Mouse (Mus musculus) hindbrain, postnatal 0 days (tissue): ENCODE data around the gene Tnfrsf1a. TPM values are rescaled to one million over a fixed set of nuclear protein-coding genes. Genes with fewer than 3 reads are reported as not detected.

Experiments
- ATAC-seq: fragments of 200-750 bp; cut with Nextera tagmentation; 2 replicates; pipeline ENCODE4 v1.8.0; 2017; ENCODE audit warnings: mild to moderate bottlenecking, moderate TSS enrichment, moderate library complexity
- DNase-seq: peaks from one replicate; pipeline ENCODE4 v3.0.0-alpha.2; 2015; ENCODE audit warnings: low spot score
- H3K27ac ChIP-seq: fragments of 300-500 bp; sonication (generic); 2 replicates; pipeline ENCODE4 v1.5.1; 2014; ENCODE audit warnings: mild to moderate bottlenecking
- H3K27me3 ChIP-seq: fragments of 300-500 bp; sonication (generic); 2 replicates; pipeline ENCODE4 v1.6.1; 2014; ENCODE audit warnings: low read length, mixed read lengths; ENCODE audit not compliant: insufficient read depth
- H3K36me3 ChIP-seq: fragments of 300-500 bp; sonication (generic); 2 replicates; pipeline ENCODE4 v1.6.1; 2014; ENCODE audit warnings: low read length, mixed read lengths; ENCODE audit not compliant: insufficient read depth
- H3K4me1 ChIP-seq: fragments of 300-500 bp; sonication (generic); 2 replicates; pipeline ENCODE4 v1.6.1; 2014; ENCODE audit warnings: antibody characterized with exemption, low read length, mixed read lengths; ENCODE audit not compliant: insufficient read depth
- H3K4me2 ChIP-seq: fragments of 300-500 bp; sonication (generic); 2 replicates; pipeline ENCODE4 v1.6.1; 2014; ENCODE audit warnings: low read depth, mild to moderate bottlenecking, low read length, moderate library complexity, mixed read lengths
- H3K4me3 ChIP-seq: fragments of 300-500 bp; sonication (generic); 2 replicates; pipeline ENCODE4 v1.5.1; 2014; ENCODE audit warnings: low read length
- H3K9ac ChIP-seq: fragments of 300-500 bp; sonication (generic); replicated peaks from 2 replicates; pipeline ENCODE4 v1.6.1; 2014; ENCODE audit warnings: mild to moderate bottlenecking, low read length, moderate library complexity, mixed read lengths
- H3K9me3 ChIP-seq: fragments of 300-500 bp; sonication (generic); 2 replicates; pipeline ENCODE4 v1.6.1; 2016; ENCODE audit warnings: low read length, mixed read lengths
- CTCF ChIP-seq: IDR thresholded peaks from 2 replicates; pipeline ENCODE4 v1.5.1; 2016; ENCODE audit warnings: antibody characterized with exemption, control low read depth, low read depth
- WGBS: fragments of 180-500 bp; shearing (Covaris S2); extraction: QIAGEN DNeasy Blood & Tissue Kit; methylation state at CpG from one replicate; pipeline ENCODE4 v1.1.7; 2014; 5-methylcytosine and 5-hydroxymethylcytosine counted together
- polyA plus RNA-seq: library from polyadenylated mRNA; unstranded; fragments of >200 nt; fragmentation: Nextera tagmentation; extraction: Ambion mirVana; gene quantifications from 2 replicates; pipeline ENCODE4 v1.2.1, GENCODE M21; 2015
- total RNA-seq: library from RNA; depleted of rRNA; stranded (reverse); fragments of >200 nt; gene quantifications from 2 replicates; pipeline ENCODE4 v1.2.3, GENCODE M21; 2014

Tnfrsf1a gene
- total and polyA plus RNA-seq, 2 experiments from 2014 or later, result 16.3 to 18.0 TPM

DNA sequence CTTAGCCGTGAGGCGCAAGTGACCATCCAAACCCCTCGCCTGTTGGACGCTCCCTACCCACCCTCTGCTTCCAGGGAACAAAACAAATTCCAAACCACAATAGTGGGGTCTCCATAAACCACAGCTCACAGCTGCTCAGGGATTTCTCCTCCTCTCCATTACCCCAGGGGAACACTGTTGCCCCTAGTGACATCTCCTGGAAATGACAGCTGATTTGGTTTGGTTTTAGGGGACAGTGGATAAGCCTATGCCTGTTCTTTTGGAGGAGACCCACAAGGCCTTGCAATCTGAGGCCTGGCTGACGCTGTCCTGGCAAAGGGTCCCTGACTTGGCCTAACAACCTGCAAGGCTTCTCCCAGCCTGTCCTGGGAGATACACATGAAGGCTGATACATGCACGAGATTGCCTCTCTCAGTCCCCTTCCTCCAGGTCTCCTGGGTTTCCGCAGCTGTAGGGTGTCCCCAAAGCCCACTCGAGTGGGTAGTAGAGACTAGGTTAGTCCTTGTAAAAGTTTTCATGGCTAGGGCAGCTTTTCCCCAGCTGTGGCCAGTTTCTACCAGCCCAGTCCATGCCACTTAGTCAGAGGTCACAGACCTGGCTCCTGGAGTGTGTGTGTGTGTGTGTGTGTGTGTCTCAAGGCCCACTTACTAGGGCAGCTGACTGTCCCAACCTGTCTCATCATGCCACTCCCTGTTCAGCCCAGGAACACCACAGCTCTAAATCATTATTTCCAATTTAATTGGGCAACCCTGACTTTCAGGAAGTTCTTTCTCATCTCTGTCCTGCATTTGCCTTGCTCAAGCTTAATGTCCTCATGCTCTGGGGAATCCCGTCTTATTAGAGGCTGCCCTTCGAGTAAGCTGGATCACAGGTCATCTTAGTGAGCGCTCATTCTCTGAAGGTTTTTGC is 36.2 kb downstream of the Tnfrsf1a start:
- Histone ChIP-seq H3K27me3 (peaks cover 5% of the 10 kb centered on the region; the same call in 1 of the 2 replicates), H3K36me3 (no peaks in the 10 kb centered on the region), H3K27ac (no peak overlapping the region), H3K9me3 (no peaks in the 10 kb centered on the region), H3K9ac (no peak overlapping the region), H3K4me2 (no peak overlapping the region), H3K4me3 (no peak overlapping the region), H3K4me1 (no peaks in the 10 kb centered on the region)
- ATAC-seq (no peak), DNase-seq (peak; percentile 52)
- 65% methylated on average over 11 of the region's 11 CpGs for WGBS
- peak; percentile 62 for TF ChIP-seq CTCF

GRCm38 (mm10) chr6:125386080-125386479 is 36.9 kb downstream of the Tnfrsf1a start:
- DNase-seq (no peak), ATAC-seq (no peak)

DNA sequence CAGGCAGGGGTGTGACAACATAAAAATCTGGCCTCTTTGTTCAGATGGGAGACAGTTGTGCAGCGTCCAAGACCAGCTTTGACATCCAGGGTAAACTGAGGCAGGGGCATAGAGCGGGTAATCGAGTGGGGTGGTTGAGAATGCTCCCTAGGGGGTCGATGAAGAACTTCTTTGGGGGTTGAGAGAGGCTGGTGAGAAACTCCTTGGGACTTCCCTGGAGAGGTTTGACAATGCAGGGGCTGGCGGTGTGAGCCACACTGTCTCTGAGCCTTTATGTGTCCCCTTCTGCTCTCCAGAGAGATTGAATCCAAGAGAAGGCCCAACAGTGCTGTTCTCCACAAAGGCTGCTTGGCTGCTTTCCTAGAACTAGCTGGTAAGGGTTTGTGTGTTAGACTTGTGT is 40.7 kb downstream of the Tnfrsf1a start:
- 82% methylated on average over 5 of the region's 5 CpGs for WGBS
- no peak for ATAC-seq

More at GRCm38 (mm10) chr6:125386080-125386479, 36.9 kb downstream of the Tnfrsf1a start:
- Histone ChIP-seq H3K27me3 (peaks cover 1% of the 10 kb centered on the region; the same call in 1 of the 2 replicates), H3K9ac (no peak overlapping the region), H3K4me1 (no peaks in the 10 kb centered on the region), H3K4me2 (no peak overlapping the region), H3K9me3 (no peaks in the 10 kb centered on the region), H3K27ac (no peak overlapping the region), H3K36me3 (no peaks in the 10 kb centered on the region), H3K4me3 (no peak overlapping the region)
- no peak for TF ChIP-seq CTCF
- 79% methylated on average over 6 of the region's 6 CpGs for WGBS

DNA sequence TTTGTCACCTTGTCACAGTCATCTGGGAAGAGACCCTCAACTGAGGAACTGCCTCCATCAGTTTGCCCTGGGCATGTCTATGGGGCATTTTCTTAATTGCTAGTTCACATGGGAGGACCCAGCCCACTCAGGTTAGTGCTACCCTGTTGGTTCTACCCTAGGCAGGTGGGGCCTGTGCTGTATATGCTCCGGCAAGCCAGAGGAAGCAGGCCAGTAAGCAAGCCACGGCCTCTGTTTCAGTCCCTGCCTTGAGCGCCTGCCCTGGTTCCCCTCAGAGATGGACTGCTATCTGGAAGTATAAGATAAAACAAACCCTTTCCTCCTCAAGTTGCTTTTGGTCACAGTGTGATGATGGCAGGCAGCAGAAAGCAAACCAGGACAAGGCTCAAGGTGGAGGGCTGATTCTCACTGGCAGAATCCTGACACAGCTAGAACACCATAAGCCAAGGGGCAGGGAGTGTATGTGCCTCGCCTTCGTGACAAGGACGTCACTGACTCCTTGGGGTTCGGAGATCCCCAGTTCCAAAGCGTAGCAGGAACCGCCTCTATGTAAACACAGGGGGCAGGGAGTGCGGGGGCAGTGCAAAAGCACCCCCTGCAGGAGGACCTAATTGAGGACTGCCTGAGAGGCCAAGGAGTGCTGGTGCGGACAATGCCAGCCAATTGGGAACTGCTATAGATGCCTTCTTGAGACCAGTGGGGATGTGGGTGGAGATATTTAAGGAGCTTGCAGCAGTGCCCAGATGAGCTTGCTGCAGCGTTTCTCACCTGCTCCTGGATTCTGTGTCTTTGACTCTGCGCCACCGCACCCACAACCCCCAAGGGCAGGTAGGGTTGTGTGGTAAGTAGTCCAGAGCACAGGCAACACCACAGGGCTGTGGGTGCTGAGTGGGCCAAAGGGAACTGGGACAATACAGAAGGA is 56.6 kb downstream of the Tnfrsf1a start:
- H3K9ac ChIP-seq, result no peak overlapping the region
- H3K4me3 ChIP-seq, result no peak overlapping the region
- H3K36me3 ChIP-seq, result no peaks in the 10 kb centered on the region
- no peak overlapping the region for H3K4me2 ChIP-seq
- WGBS, result 66% methylated on average over 14 of the region's 14 CpGs
- DNase-seq, result no peak
- ATAC-seq, result no peak
- no peaks in the 10 kb centered on the region for H3K9me3 ChIP-seq
- H3K4me1 ChIP-seq, result no peaks in the 10 kb centered on the region
- no peak for TF ChIP-seq CTCF
- no peak overlapping the region for H3K27ac ChIP-seq
- H3K27me3 ChIP-seq, result no peaks in the 10 kb centered on the region

More for the DNA sequence above, 40.7 kb downstream of the Tnfrsf1a start:
- Histone ChIP-seq H3K36me3 (no peaks in the 10 kb centered on the region), H3K9ac (no peak overlapping the region), H3K9me3 (no peaks in the 10 kb centered on the region), H3K4me2 (no peak overlapping the region), H3K4me1 (no peaks in the 10 kb centered on the region), H3K4me3 (no peak overlapping the region), H3K27me3 (no peaks in the 10 kb centered on the region), H3K27ac (no peak overlapping the region)
- DNase-seq, result no peak
- no peak for TF ChIP-seq CTCF

DNA sequence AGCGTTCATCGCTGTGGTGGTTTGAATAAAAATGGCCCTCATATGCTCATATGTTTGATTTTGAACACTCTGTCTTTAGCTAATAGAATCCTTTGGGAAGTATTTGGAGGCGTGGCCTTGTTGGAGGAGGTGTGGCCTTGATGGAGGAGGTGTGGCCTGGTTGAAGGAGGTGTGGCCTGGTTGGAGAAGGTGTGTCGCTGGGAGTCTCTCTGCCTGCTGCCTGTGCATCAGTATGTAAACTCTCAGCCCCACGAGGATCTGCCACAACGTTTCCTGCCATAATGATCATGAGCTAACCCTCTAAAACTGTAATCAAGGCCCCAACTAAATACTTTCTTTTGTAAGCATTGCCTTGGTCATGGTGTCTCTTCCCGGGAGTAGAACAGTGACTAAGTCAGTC is 58.1 kb downstream of the Tnfrsf1a start:
- Histone ChIP-seq H3K4me2 (no peak overlapping the region), H3K4me3 (no peak overlapping the region), H3K9me3 (no peaks in the 10 kb centered on the region), H3K36me3 (no peaks in the 10 kb centered on the region), H3K4me1 (no peaks in the 10 kb centered on the region), H3K27ac (no peak overlapping the region), H3K9ac (no peak overlapping the region), H3K27me3 (no peaks in the 10 kb centered on the region)
- ATAC-seq (no peak), DNase-seq (no peak)
- 84% methylated on average over 7 of the region's 7 CpGs for WGBS
- no peak for TF ChIP-seq CTCF

- Histone ChIP-seq H3K4me1 (no peaks in the 10 kb centered on the region), H3K4me2 (no peak overlapping the region), H3K4me3 (no peak overlapping the region), H3K9ac (no peak overlapping the region), H3K27me3 (no peaks in the 10 kb centered on the region), H3K9me3 (no peaks in the 10 kb centered on the region), H3K27ac (no peak overlapping the region), H3K36me3 (no peaks in the 10 kb centered on the region)
- WGBS, result 92% methylated on average over 10 of the region's 10 CpGs
- ATAC-seq, result no peak
- DNase-seq, result no peak
- no peak for TF ChIP-seq CTCF
These were observed 58.5 kb downstream of the Tnfrsf1a start for GRCm38 (mm10) chr6:125407657-125408056.
